Mouse (Mus musculus) cerebellum, adult 2 months (tissue): ENCODE results near the gene Gm13287. TPM values are rescaled to one million over a fixed set of nuclear protein-coding genes. Genes with fewer than 3 reads are reported as not detected.
A peak's percentile ranks its signal among the peaks of the same experiment; 100 is the strongest.
"Not testable (repeated sequence)": the region's sequence is repeated elsewhere in the genome, so short reads cannot be mapped to it uniquely, and the experiment has no call there.

ENCODE experiments used
- DNase-seq, 2 experiments: peaks; one replicate each; pipeline ENCODE4 v3.0.0; 2021
- H3K27ac ChIP-seq: fragments of 200-500 bp; 2 replicates; pipeline ENCODE4 v1.5.1; 2012; ENCODE audit warnings: low read length, control low read depth, inconsistent platforms; ENCODE audit not compliant: insufficient read depth
- H3K27me3 ChIP-seq: fragments of 200-500 bp; 2 replicates; pipeline ENCODE4 v1.6.1; 2012; ENCODE audit warnings: inconsistent platforms, mild to moderate bottlenecking, low read length, moderate library complexity; ENCODE audit not compliant: control insufficient read depth, insufficient read depth
- H3K4me1 ChIP-seq: fragments of 200-500 bp; 2 replicates; pipeline ENCODE4 v1.6.1; 2011; ENCODE audit warnings: low read length; ENCODE audit not compliant: control insufficient read depth, insufficient read depth
- H3K4me3 ChIP-seq: fragments of 200-500 bp; replicated peaks from 2 replicates; pipeline ENCODE3; 2011; ENCODE audit warnings: mild to moderate bottlenecking, low read depth, low read length, control low read depth; ENCODE audit not compliant: insufficient read depth
- CTCF ChIP-seq: fragments of 200-500 bp; IDR thresholded peaks from 2 replicates; pipeline ENCODE4 v1.5.1; 2011; ENCODE audit warnings: low read depth, mild to moderate bottlenecking, control low read depth, low read length, moderate library complexity, borderline replicate concordance; ENCODE audit not compliant: insufficient read depth
- POLR2A ChIP-seq: fragments of 200-500 bp; IDR thresholded peaks from 2 replicates; pipeline ENCODE4 v1.6.1; 2011; ENCODE audit warnings: low read length, control low read depth, borderline replicate concordance; ENCODE audit not compliant: insufficient read depth
- WGBS: fragments of 180-500 bp; shearing (Covaris S2); methylation state at CpG from one replicate; pipeline ENCODE4 v1.1.7; 2018; 5-methylcytosine and 5-hydroxymethylcytosine counted together
- polyA plus RNA-seq: library from polyadenylated mRNA; depleted of rRNA; stranded (reverse); fragments of >200 nt; gene quantifications from 2 replicates; pipeline ENCODE4 v1.2.3, GENCODE M21; 2012

The Gm13287 gene
- polyA plus RNA-seq, 1 experiment, result not detected

DNA sequence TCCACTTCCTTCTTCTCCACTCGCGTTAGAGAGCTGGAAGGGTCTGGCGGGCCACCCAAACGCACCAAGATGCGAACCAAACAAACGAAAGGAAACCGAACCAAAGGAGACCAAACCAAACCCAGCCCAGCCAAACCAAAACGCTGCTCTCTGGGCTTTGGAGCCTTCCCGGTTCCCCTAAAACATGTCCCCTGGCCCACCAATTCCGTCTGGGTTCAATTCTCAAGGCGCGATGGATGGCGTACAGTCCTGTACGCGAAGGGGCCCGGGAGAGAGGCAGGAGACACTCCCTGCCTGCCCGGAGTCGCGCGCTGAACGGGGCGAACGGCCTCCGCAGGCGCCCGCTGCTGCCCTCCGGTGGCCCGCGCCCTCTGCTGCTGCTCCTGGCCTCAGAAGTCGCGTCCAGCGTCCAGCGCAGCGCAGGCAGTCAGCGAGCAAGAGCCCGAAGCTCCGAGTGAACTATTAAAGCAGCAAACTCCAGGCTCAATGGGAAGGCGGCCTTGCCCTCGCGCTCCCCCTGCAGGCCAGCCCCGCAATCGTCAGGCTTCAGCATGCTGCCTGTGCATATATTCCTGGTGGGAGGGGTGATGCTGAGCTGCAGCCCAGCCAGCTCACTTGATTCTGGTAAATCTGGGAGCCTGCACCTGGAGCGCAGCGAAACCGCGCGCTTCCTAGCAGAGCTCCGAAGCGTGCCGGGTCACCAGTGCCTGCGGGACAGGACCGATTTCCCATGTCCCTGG lies 8.9 kb upstream of the Gm13287 start, which contains the start of gene Gm13275:
Gene Gm13275 (plus strand): TSS at position 552 of the 740 bp plus-strand sequence.
- not testable (repeated sequence) for H3K4me1 ChIP-seq, H3K27ac ChIP-seq, H3K4me3 ChIP-seq, H3K27me3 ChIP-seq
- WGBS, result under 1% methylated on average over 15 of the region's 52 CpGs
- TF ChIP-seq CTCF, result peak; percentile 9; the same call in 1 of the 2 replicates
- peak; percentile 61 to 81 for DNase-seq

DNA sequence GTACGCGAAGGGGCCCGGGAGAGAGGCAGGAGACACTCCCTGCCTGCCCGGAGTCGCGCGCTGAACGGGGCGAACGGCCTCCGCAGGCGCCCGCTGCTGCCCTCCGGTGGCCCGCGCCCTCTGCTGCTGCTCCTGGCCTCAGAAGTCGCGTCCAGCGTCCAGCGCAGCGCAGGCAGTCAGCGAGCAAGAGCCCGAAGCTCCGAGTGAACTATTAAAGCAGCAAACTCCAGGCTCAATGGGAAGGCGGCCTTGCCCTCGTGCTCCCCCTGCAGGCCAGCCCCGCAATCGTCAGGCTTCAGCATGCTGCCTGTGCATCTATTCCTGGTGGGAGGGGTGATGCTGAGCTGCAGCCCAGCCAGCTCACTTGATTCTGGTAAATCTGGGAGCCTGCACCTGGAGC lies 6.0 kb upstream of the Gm13287 start, which contains the start of gene Gm13279:
Gene Gm13279 (plus strand): TSS at position 301 of the 400 bp plus-strand sequence.
- H3K4me1 ChIP-seq, H3K27ac ChIP-seq, DNase-seq, H3K27me3 ChIP-seq, H3K4me3 ChIP-seq: not testable (repeated sequence)
- WGBS, result no CpG with 5 or more reads among the region's 28 CpGs

DNA sequence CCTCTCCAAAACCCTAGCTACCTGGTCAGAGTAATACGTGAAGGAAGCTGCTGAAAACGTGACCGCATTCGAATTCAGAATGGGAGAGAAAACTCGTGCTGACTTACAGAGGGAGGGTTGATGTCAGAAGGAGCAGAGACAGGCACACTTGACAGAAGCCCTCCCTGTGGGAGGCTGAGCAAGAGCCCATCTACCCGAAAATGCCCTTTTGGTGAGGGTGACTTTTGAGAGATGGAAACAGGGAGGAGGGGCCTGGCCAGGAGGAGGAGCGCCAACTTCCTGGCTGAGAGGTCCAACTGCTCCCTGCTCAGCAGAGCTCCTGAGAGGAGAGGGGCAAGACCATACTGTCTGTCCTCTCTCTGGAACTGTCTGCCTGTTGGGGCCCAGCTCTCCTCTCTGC lies 3.7 kb upstream of the Gm13287 start, which contains the start of gene Gm13285:
Gene Gm13285 (plus strand): TSS at position 301 of the 400 bp plus-strand sequence.
- not testable (repeated sequence) for DNase-seq, H3K27me3 ChIP-seq, H3K4me1 ChIP-seq, H3K4me3 ChIP-seq, H3K27ac ChIP-seq
- 12% methylated on average over 6 of the region's 7 CpGs for WGBS

DNA sequence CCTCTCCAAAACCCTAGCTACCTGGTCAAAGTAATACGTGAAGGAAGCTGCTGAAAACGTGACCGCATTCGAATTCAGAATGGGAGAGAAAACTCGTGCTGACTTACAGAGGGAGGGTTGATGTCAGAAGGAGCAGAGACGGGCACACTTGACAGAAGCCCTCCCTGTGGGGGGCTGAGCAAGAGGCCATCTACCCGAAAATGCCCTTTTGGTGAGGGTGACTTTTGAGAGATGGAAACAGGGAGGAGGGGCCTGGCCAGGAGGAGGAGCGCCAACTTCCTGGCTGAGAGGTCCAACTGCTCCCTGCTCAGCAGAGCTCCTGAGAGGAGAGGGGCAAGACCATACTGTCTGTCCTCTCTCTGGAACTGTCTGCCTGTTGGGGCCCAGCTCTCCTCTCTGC lies 2.2 kb downstream of the Gm13287 start, which contains the start of gene Gm13288:
Gene Gm13288 (plus strand): TSS at position 301 of the 400 bp plus-strand sequence.
- not testable (repeated sequence) for H3K27ac ChIP-seq, H3K4me3 ChIP-seq, H3K27me3 ChIP-seq, DNase-seq, H3K4me1 ChIP-seq
- WGBS, result no CpG with 5 or more reads among the region's 8 CpGs

DNA sequence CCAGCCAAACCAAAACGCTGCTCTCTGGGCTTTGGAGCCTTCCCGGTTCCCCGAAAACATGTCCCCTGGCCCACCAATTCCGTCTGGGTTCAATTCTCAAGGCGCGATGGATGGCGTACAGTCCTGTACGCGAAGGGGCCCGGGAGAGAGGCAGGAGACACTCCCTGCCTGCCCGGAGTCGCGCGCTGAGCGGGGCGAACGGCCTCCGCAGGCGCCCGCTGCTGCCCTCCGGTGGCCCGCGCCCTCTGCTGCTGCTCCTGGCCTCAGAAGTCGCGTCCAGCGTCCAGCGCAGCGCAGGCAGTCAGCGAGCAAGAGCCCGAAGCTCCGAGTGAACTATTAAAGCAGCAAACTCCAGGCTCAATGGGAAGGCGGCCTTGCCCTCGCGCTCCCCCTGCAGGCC lies 2.7 kb downstream of the Gm13287 start:
- H3K27me3 ChIP-seq, H3K4me3 ChIP-seq, H3K27ac ChIP-seq, H3K4me1 ChIP-seq: not testable (repeated sequence)
- under 1% methylated on average over 23 of the region's 34 CpGs for WGBS
- DNase-seq, result peak; percentile 29 to 33

DNA sequence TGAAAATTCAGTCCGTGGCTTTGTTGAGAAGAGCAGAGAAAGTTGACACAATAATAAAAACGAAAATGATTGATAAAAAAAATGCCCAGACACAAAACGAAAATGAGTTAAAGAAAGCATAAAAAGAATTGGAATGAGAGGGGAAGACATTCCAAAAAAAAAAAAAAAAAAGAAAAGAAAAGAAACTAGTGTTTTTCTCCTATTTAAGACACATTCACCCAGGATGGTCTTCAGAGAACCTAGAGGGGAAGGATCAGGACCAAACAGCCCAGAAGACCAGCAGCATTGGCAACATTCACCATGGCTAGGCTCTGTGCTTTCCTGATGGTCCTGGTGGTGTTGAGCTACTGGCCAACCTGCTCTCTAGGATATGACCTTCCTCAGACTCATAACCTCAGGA lies 12.9 kb downstream of the Gm13287 start, which contains the start of gene Ifna7:
Gene Ifna7 (plus strand): TSS at position 301 of the 400 bp plus-strand sequence.
- Histone ChIP-seq H3K27ac (no peak within 1 kb of the TSS), H3K27me3 (no peaks in the 10 kb centered on the region), H3K4me1 (no peaks in the 10 kb centered on the region), H3K4me3 (no peak within 1 kb of the TSS)
- DNase-seq, result no peak
- no peak for TF ChIP-seq POLR2A
- no peak for TF ChIP-seq CTCF
- 58% methylated on average over 3 of the region's 3 CpGs for WGBS

DNA sequence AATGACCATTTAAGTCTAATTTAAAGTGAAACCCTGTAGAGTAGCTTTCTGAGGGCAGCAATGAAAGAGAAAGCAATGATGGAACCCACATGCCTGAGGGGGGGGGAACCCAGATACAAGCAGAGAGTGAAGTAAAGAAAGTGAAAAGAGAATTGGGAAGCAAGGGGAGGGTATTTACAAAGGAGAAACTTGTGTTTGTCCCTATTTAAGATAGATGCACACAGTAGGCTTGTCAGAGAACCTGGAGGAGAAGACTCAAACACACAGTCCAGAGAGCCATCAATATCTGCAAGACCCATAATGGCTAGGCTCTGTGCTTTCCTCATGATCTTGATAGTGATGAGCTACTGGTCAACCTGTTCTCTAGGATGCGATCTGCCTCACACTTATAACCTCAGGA lies 16.6 kb downstream of the Gm13287 start, which contains the start of gene Ifna11:
Gene Ifna11 (plus strand): TSS at position 301 of the 400 bp plus-strand sequence.
- TF ChIP-seq POLR2A (no peak), CTCF (no peak)
- Histone ChIP-seq H3K4me1 (no peaks in the 10 kb centered on the region), H3K27ac (no peak within 1 kb of the TSS), H3K27me3 (no peaks in the 10 kb centered on the region), H3K4me3 (no peak within 1 kb of the TSS)
- no peak for DNase-seq
- 85% methylated on average over 1 of the region's 1 CpGs for WGBS

DNA sequence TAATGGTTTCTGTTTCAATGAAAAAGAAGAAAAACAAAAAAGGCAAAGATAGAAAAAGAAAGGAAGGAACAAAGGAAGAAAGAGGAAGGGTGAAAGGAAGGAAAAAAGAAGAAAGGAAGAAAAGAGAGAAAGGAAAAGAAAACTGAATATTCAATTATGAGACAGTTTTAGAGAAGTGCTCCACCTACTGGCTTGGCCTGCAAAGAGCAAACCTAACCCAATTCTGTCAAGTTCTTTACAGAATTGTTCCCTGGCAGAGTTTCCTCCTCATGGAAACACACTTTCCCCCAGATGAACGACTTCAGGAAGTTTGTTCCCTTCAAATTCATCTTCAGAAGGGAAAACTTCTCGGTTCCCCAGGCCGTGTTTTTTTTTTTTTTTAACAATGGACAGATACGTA lies 19.9 kb downstream of the Gm13287 start:
- Histone ChIP-seq H3K4me3 (no peak overlapping the region), H3K4me1 (no peaks in the 10 kb centered on the region), H3K27ac (no peak overlapping the region), H3K27me3 (no peaks in the 10 kb centered on the region)
- no peak for TF ChIP-seq POLR2A
- TF ChIP-seq CTCF, result 0 out of 2 replicates have a peak, but pooled peaks have one; percentile 18
- WGBS, result 27% methylated on average over 4 of the region's 4 CpGs
- DNase-seq, result peak in 1 of 2 experiments; percentile 5

DNA sequence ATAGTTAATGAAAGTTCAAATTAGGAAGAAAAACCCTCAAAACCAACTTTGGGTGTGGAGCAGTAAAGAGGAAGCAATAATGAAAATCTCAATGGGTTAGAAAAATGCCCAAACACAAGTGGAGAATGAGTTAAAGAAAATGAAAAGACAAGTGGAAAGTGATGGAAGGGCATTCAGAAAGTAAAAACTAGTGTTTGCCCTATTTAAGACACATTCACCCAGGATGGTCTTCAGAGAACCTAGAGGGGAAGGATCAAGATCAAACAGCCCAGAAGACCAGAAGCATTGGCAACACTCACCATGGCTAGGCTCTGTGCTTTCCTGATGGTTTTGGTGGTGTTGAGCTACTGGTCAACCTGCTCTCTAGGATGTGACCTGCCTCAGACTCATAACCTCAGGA lies 24.1 kb downstream of the Gm13287 start, which contains the start of gene Ifna6:
Gene Ifna6 (plus strand): TSS at position 301 of the 400 bp plus-strand sequence.
- not testable (repeated sequence) for H3K27ac ChIP-seq, H3K4me3 ChIP-seq, DNase-seq, H3K4me1 ChIP-seq, H3K27me3 ChIP-seq
